Mouse (Mus musculus): ENCODE measurements around the gene Lrig1.

DNA sequence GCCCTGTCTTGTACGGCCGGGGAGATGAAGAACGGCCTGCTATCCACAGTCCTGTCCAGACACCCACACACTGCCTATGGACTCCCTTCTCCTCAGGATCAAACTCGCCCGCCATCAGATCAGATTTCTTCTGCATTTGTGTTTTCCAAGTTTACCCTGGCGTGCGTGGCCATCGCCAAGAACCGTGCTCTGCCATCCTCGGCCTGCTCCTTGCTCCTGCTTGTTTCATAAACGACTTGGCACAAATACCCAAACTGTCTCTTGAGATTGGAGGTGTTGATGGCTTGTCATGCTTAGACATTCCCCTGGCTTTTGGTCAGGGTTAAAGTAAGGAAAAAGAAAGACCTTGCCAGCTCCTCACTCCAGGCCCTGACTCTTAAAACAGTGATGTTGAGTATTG, 105.2 kb downstream of the Lrig1 start:
- TF ChIP-seq CTCF (IDR thresholded peaks at IDR 0.05 in 2 of 3, conservative IDR thresholded peaks at IDR 0.05 in 1 of 3; ENCODE audit: control insufficient read depth in 1 of 3, insufficient read depth in 1 of 3, low read depth in 2 of 3, low read length in 3 of 3, poor library complexity in 1 of 3, severe bottlenecking in 1 of 3) (no peak), RCOR1 (IDR thresholded peaks at IDR 0.05; ENCODE audit: low read depth, low read length) (no peak), ETS1 (IDR thresholded peaks at IDR 0.05; ENCODE audit: low read depth, low read length) (no peak), BHLHE40 (IDR thresholded peaks at IDR 0.05; ENCODE audit: borderline replicate concordance, low read depth, low read length) (no peak), POLR2A (IDR thresholded peaks at IDR 0.05; ENCODE audit: control insufficient read depth in 1 of 2, insufficient read depth in 1 of 2, low read depth in 1 of 2, low read length in 2 of 2, poor library complexity in 1 of 2) (no peak), EP300 (IDR thresholded peaks at IDR 0.05; ENCODE audit: low read depth in 1 of 2, low read length in 2 of 2) (no peak)
